Mouse (Mus musculus): ENCODE measurements around the gene Rsrc2. TPM values are rescaled to one million over a fixed set of nuclear protein-coding genes. Genes with fewer than 3 reads are reported as not detected.
A peak's percentile ranks its signal among the peaks of the same experiment; 100 is the strongest.
"Not testable (repeated sequence)": the region's sequence is repeated elsewhere in the genome, so short reads cannot be mapped to it uniquely, and the experiment has no call there.

Gene Rsrc2
- polyA plus RNA-seq, 1 experiment from 2014 or later, result 106 TPM

GRCm38 (mm10) chr5:123747604-123748003 lies 1.6 kb downstream of the Rsrc2 start:
- Histone ChIP-seq H3K27ac (ENCODE audit: low read depth, low read length) (no peak overlapping the region), H3K27me3 (replicated peaks; ENCODE audit: control insufficient read depth, insufficient read depth, low read length) (no peaks in the 10 kb centered on the region), H3K9ac (ENCODE audit: low read depth, low read length) (peak overlapping the region; percentile 57), H3K9me3 (ENCODE audit: control insufficient read depth, low read length) (no peaks in the 10 kb centered on the region), H3K4me3 (ENCODE audit: low read length) (peak overlapping the region; percentile 59), H3K4me2 (ENCODE audit: low read length) (peak overlapping the region; percentile 60), H3K36me3 (ENCODE audit: control insufficient read depth, insufficient read depth, low read length) (peaks cover 16% of the 10 kb centered on the region), H3K4me1 (ENCODE audit: control insufficient read depth, insufficient read depth, low read depth, low read length) (peaks cover 23% of the 10 kb centered on the region)
- no peak for ATAC-seq
- WGBS, result 22% methylated on average over 7 of the region's 7 CpGs

GRCm38 (mm10) chr5:123746253-123746652 lies 3.0 kb downstream of the Rsrc2 start:
- H3K9me3 ChIP-seq (ENCODE audit: control insufficient read depth, low read length), result no peaks in the 10 kb centered on the region
- H3K27me3 ChIP-seq (replicated peaks; ENCODE audit: control insufficient read depth, insufficient read depth, low read length), result no peaks in the 10 kb centered on the region
- H3K9ac ChIP-seq (ENCODE audit: low read depth, low read length), result no peak overlapping the region; the same call in 1 of the 2 replicates
- peaks cover 23% of the 10 kb centered on the region for H3K4me1 ChIP-seq (ENCODE audit: control insufficient read depth, insufficient read depth, low read depth, low read length)
- no peak for ATAC-seq
- peaks cover 20% of the 10 kb centered on the region for H3K36me3 ChIP-seq (ENCODE audit: control insufficient read depth, insufficient read depth, low read length)
- H3K4me2 ChIP-seq (ENCODE audit: low read length), result peak overlapping the region; percentile 60
- H3K4me3 ChIP-seq (ENCODE audit: low read length), result peak overlapping the region; percentile 4; the same call in 1 of the 2 replicates
- H3K27ac ChIP-seq (ENCODE audit: low read depth, low read length), result no peak overlapping the region

GRCm38 (mm10) chr5:123744358-123744757 lies 4.9 kb downstream of the Rsrc2 start:
- 89% methylated on average over 2 of the region's 2 CpGs for WGBS
- H3K27me3 ChIP-seq (replicated peaks; ENCODE audit: control insufficient read depth, insufficient read depth, low read length), result no peaks in the 10 kb centered on the region
- H3K27ac ChIP-seq (ENCODE audit: low read depth, low read length), result no peak overlapping the region
- peaks cover 25% of the 10 kb centered on the region for H3K36me3 ChIP-seq (ENCODE audit: control insufficient read depth, insufficient read depth, low read length)
- ATAC-seq, result no peak
- H3K9me3 ChIP-seq (ENCODE audit: control insufficient read depth, low read length), result no peaks in the 10 kb centered on the region
- peaks cover 18% of the 10 kb centered on the region for H3K4me1 ChIP-seq (ENCODE audit: control insufficient read depth, insufficient read depth, low read depth, low read length)
- H3K4me3 ChIP-seq (ENCODE audit: low read length), result no peak overlapping the region
- H3K4me2 ChIP-seq (ENCODE audit: low read length), result no peak overlapping the region
- H3K9ac ChIP-seq (ENCODE audit: low read depth, low read length), result no peak overlapping the region

- Histone ChIP-seq H3K36me3 (ENCODE audit: control insufficient read depth, insufficient read depth, low read length) (peaks cover 37% of the 10 kb centered on the region), H3K27ac (ENCODE audit: low read depth, low read length) (no peak overlapping the region), H3K27me3 (replicated peaks; ENCODE audit: control insufficient read depth, insufficient read depth, low read length) (no peaks in the 10 kb centered on the region), H3K4me1 (ENCODE audit: control insufficient read depth, insufficient read depth, low read depth, low read length) (no peaks in the 10 kb centered on the region), H3K4me3 (ENCODE audit: low read length) (no peak overlapping the region), H3K9ac (ENCODE audit: low read depth, low read length) (no peak overlapping the region), H3K9me3 (ENCODE audit: control insufficient read depth, low read length) (no peaks in the 10 kb centered on the region), H3K4me2 (ENCODE audit: low read length) (no peak overlapping the region)
- ATAC-seq, result no peak
- 95% methylated on average over 2 of the region's 2 CpGs for WGBS
Measured at GRCm38 (mm10) chr5:123730981-123731380, 18.2 kb downstream of the Rsrc2 start.

GRCm38 (mm10) chr5:123723816-123724215 lies 25.4 kb downstream of the Rsrc2 start:
- not testable (repeated sequence) for ATAC-seq; H3K4me2 ChIP-seq (ENCODE audit: low read length); H3K36me3 ChIP-seq (ENCODE audit: control insufficient read depth, insufficient read depth, low read length); H3K4me3 ChIP-seq (ENCODE audit: low read length); H3K27me3 ChIP-seq (replicated peaks; ENCODE audit: control insufficient read depth, insufficient read depth, low read length); H3K9me3 ChIP-seq (ENCODE audit: control insufficient read depth, low read length); H3K27ac ChIP-seq (ENCODE audit: low read depth, low read length); H3K4me1 ChIP-seq (ENCODE audit: control insufficient read depth, insufficient read depth, low read depth, low read length); H3K9ac ChIP-seq (ENCODE audit: low read depth, low read length)
- 93% methylated on average over 7 of the region's 7 CpGs for whole genome bisulfite sequencing

- ATAC-seq, result peak; percentile 100
- no peaks in the 10 kb centered on the region for H3K27me3 ChIP-seq (replicated peaks; ENCODE audit: control insufficient read depth, insufficient read depth, low read length)
- H3K4me1 ChIP-seq (ENCODE audit: control insufficient read depth, insufficient read depth, low read depth, low read length), result peaks cover 19% of the 10 kb centered on the region
- H3K9me3 ChIP-seq (ENCODE audit: control insufficient read depth, low read length), result no peaks in the 10 kb centered on the region
- peak within 1 kb of the TSS; percentile 93 for H3K27ac ChIP-seq (ENCODE audit: low read depth, low read length)
- peak within 1 kb of the TSS; percentile 89 for H3K9ac ChIP-seq (ENCODE audit: low read depth, low read length)
- H3K36me3 ChIP-seq (ENCODE audit: control insufficient read depth, insufficient read depth, low read length), result 0 out of 2 replicates have a peak, but pooled peaks cover 3% of the 10 kb centered on the region
- peak within 1 kb of the TSS; percentile 68 for H3K4me2 ChIP-seq (ENCODE audit: low read length)
- H3K4me3 ChIP-seq (ENCODE audit: low read length), result peak within 1 kb of the TSS; percentile 88
- WGBS, result under 1% methylated on average over 67 of the region's 83 CpGs
Measured at GRCm38 (mm10) chr5:123720328-123721311, 28.6 kb downstream of the Rsrc2 start, which contains the start of gene Zcchc8. Gene Zcchc8 (minus strand): TSS chr5:123721100.

- no peaks in the 10 kb centered on the region for H3K9me3 ChIP-seq (ENCODE audit: control insufficient read depth, low read length)
- no peaks in the 10 kb centered on the region for H3K27me3 ChIP-seq (replicated peaks; ENCODE audit: control insufficient read depth, insufficient read depth, low read length)
- no peak overlapping the region for H3K27ac ChIP-seq (ENCODE audit: low read depth, low read length)
- 90% methylated on average over 4 of the region's 4 CpGs for WGBS
- no peak overlapping the region for H3K4me3 ChIP-seq (ENCODE audit: low read length)
- ATAC-seq, result no peak
- no peak overlapping the region for H3K4me2 ChIP-seq (ENCODE audit: low read length)
- no peak overlapping the region for H3K9ac ChIP-seq (ENCODE audit: low read depth, low read length)
- peaks cover 18% of the 10 kb centered on the region for H3K4me1 ChIP-seq (ENCODE audit: control insufficient read depth, insufficient read depth, low read depth, low read length)
- H3K36me3 ChIP-seq (ENCODE audit: control insufficient read depth, insufficient read depth, low read length), result peaks cover 36% of the 10 kb centered on the region
Measured at GRCm38 (mm10) chr5:123714622-123715021, 34.6 kb downstream of the Rsrc2 start.

- Histone ChIP-seq H3K4me2 (ENCODE audit: low read length) (no peak overlapping the region), H3K9ac (ENCODE audit: low read depth, low read length) (no peak overlapping the region), H3K4me3 (ENCODE audit: low read length) (no peak overlapping the region), H3K27ac (ENCODE audit: low read depth, low read length) (no peak overlapping the region), H3K4me1 (ENCODE audit: control insufficient read depth, insufficient read depth, low read depth, low read length) (peaks cover 10% of the 10 kb centered on the region), H3K36me3 (ENCODE audit: control insufficient read depth, insufficient read depth, low read length) (peaks cover 37% of the 10 kb centered on the region), H3K9me3 (ENCODE audit: control insufficient read depth, low read length) (no peaks in the 10 kb centered on the region), H3K27me3 (replicated peaks; ENCODE audit: control insufficient read depth, insufficient read depth, low read length) (no peaks in the 10 kb centered on the region)
- WGBS, result 98% methylated on average over 6 of the region's 6 CpGs
- no peak for ATAC-seq
Measured at GRCm38 (mm10) chr5:123713782-123714181, 35.4 kb downstream of the Rsrc2 start.

- Histone ChIP-seq H3K9ac (ENCODE audit: low read depth, low read length) (no peak overlapping the region), H3K4me2 (ENCODE audit: low read length) (no peak overlapping the region), H3K4me1 (ENCODE audit: control insufficient read depth, insufficient read depth, low read depth, low read length) (no peaks in the 10 kb centered on the region), H3K27me3 (replicated peaks; ENCODE audit: control insufficient read depth, insufficient read depth, low read length) (no peaks in the 10 kb centered on the region), H3K9me3 (ENCODE audit: control insufficient read depth, low read length) (no peaks in the 10 kb centered on the region), H3K27ac (ENCODE audit: low read depth, low read length) (no peak overlapping the region), H3K4me3 (ENCODE audit: low read length) (no peak overlapping the region), H3K36me3 (ENCODE audit: control insufficient read depth, insufficient read depth, low read length) (peaks cover 61% of the 10 kb centered on the region)
- no peak for ATAC-seq
- 88% methylated on average over 4 of the region's 4 CpGs for WGBS
Measured at GRCm38 (mm10) chr5:123709571-123709970, 39.6 kb downstream of the Rsrc2 start.
